Mouse (Mus musculus) heart, embryonic 10.5 days (tissue): ENCODE results near the gene Tap1. TPM values are rescaled to one million over a fixed set of nuclear protein-coding genes. Genes with fewer than 3 reads are reported as not detected.
A peak's percentile ranks its signal among the peaks of the same experiment; 100 is the strongest.

Experiments
- DNase-seq: peaks from one replicate; pipeline ENCODE4 v3.0.0-alpha.2; 2017; ENCODE audit warnings: low spot score
- H3K27ac ChIP-seq: fragments of 300-500 bp; sonication (generic); 2 replicates; pipeline ENCODE4 v1.5.1; 2016; ENCODE audit warnings: mild to moderate bottlenecking
- H3K27me3 ChIP-seq: fragments of 300-500 bp; sonication (generic); 2 replicates; pipeline ENCODE4 v1.6.1; 2016; ENCODE audit warnings: mild to moderate bottlenecking; ENCODE audit not compliant: poor library complexity, insufficient read depth, severe bottlenecking
- H3K36me3 ChIP-seq: fragments of 300-500 bp; sonication (generic); 2 replicates; pipeline ENCODE4 v1.6.1; 2016; ENCODE audit warnings: mild to moderate bottlenecking, moderate library complexity
- H3K4me1 ChIP-seq: fragments of 300-500 bp; sonication (generic); 2 replicates; pipeline ENCODE4 v1.6.1; 2016; ENCODE audit warnings: mild to moderate bottlenecking
- H3K4me3 ChIP-seq: fragments of 300-500 bp; sonication (generic); 2 replicates; pipeline ENCODE4 v1.5.1; 2016; ENCODE audit warnings: mild to moderate bottlenecking, moderate library complexity
- H3K9me3 ChIP-seq: fragments of 300-500 bp; sonication (generic); 2 replicates; pipeline ENCODE4 v1.6.1; 2016; ENCODE audit warnings: mild to moderate bottlenecking, moderate library complexity
- WGBS: fragments of 180-500 bp; shearing (Covaris S2); methylation state at CpG from one replicate; pipeline ENCODE4 v1.1.7; 2016; 5-methylcytosine and 5-hydroxymethylcytosine counted together
- polyA plus RNA-seq: library from polyadenylated mRNA; unstranded; fragments of >200 nt; fragmentation: Nextera tagmentation; extraction: Ambion mirVana; gene quantifications from 2 replicates; pipeline ENCODE4 v1.2.1, GENCODE M21; 2016

The Tap1 gene
- polyA plus RNA-seq, 1 experiment from 2014 or later = 0.84 TPM

GRCm38 (mm10) chr17:34186885-34187260 is 480 bp upstream of the Tap1 start:
- H3K27ac ChIP-seq = peak overlapping the region; percentile 56; the same call in 1 of the 2 replicates
- H3K36me3 ChIP-seq = no peaks in the 10 kb centered on the region
- 5% methylated on average over 14 of the region's 14 CpGs for WGBS
- H3K9me3 ChIP-seq = no peaks in the 10 kb centered on the region
- peak overlapping the region; percentile 68 for H3K4me3 ChIP-seq
- DNase-seq = no peak
- peaks cover 17% of the 10 kb centered on the region for H3K4me1 ChIP-seq
- peaks cover 97% of the 10 kb centered on the region for H3K27me3 ChIP-seq

GRCm38 (mm10) chr17:34188010-34188409 is 657 bp downstream of the Tap1 start:
- Histone ChIP-seq H3K27ac (peak overlapping the region; percentile 56; the same call in 1 of the 2 replicates), H3K4me3 (peak overlapping the region; percentile 68), H3K27me3 (peaks cover 98% of the 10 kb centered on the region), H3K4me1 (peaks cover 19% of the 10 kb centered on the region), H3K9me3 (no peaks in the 10 kb centered on the region), H3K36me3 (no peaks in the 10 kb centered on the region)
- WGBS = 7% methylated on average over 20 of the region's 20 CpGs
- peak; percentile 75 for DNase-seq

- peaks cover 20% of the 10 kb centered on the region for H3K4me1 ChIP-seq
- H3K27ac ChIP-seq = no peak overlapping the region
- H3K9me3 ChIP-seq = no peaks in the 10 kb centered on the region
- H3K4me3 ChIP-seq = no peak overlapping the region
- H3K27me3 ChIP-seq = peaks cover 98% of the 10 kb centered on the region
- WGBS = 62% methylated on average over 6 of the region's 6 CpGs
- DNase-seq = peak; percentile 48
- no peaks in the 10 kb centered on the region for H3K36me3 ChIP-seq
These were observed 1.6 kb downstream of the Tap1 start for GRCm38 (mm10) chr17:34188986-34189385.

- H3K4me1 ChIP-seq = peaks cover 15% of the 10 kb centered on the region
- DNase-seq = peak; percentile 56
- H3K36me3 ChIP-seq = no peaks in the 10 kb centered on the region
- 21% methylated on average over 16 of the region's 16 CpGs for WGBS
- H3K9me3 ChIP-seq = no peaks in the 10 kb centered on the region
- H3K27me3 ChIP-seq = peaks cover 98% of the 10 kb centered on the region
- H3K27ac ChIP-seq = no peak overlapping the region
- H3K4me3 ChIP-seq = no peak overlapping the region
These were observed 5.5 kb downstream of the Tap1 start for GRCm38 (mm10) chr17:34192852-34193251.

GRCm38 (mm10) chr17:34193468-34193867 is 6.1 kb downstream of the Tap1 start:
- Histone ChIP-seq H3K27ac (no peak overlapping the region), H3K4me3 (no peak overlapping the region), H3K4me1 (peaks cover 16% of the 10 kb centered on the region), H3K36me3 (no peaks in the 10 kb centered on the region), H3K9me3 (no peaks in the 10 kb centered on the region), H3K27me3 (peaks cover 98% of the 10 kb centered on the region)
- DNase-seq = peak; percentile 73
- 47% methylated on average over 8 of the region's 8 CpGs for WGBS

- peaks cover 99% of the 10 kb centered on the region for H3K27me3 ChIP-seq
- H3K4me3 ChIP-seq = no peak overlapping the region
- no peaks in the 10 kb centered on the region for H3K9me3 ChIP-seq
- WGBS = 77% methylated on average over 4 of the region's 4 CpGs
- H3K4me1 ChIP-seq = peaks cover 17% of the 10 kb centered on the region
- no peaks in the 10 kb centered on the region for H3K36me3 ChIP-seq
- H3K27ac ChIP-seq = no peak overlapping the region
- no peak for DNase-seq
These were observed 7.4 kb downstream of the Tap1 start for GRCm38 (mm10) chr17:34194723-34195122.

GRCm38 (mm10) chr17:34196491-34196890 is 9.1 kb downstream of the Tap1 start:
- 34% methylated on average over 12 of the region's 12 CpGs for WGBS
- Histone ChIP-seq H3K9me3 (no peaks in the 10 kb centered on the region), H3K27me3 (peaks cover 99% of the 10 kb centered on the region), H3K4me3 (no peak overlapping the region), H3K4me1 (peaks cover 17% of the 10 kb centered on the region), H3K27ac (no peak overlapping the region), H3K36me3 (no peaks in the 10 kb centered on the region)
- no peak for DNase-seq

GRCm38 (mm10) chr17:34196941-34197894 is 9.9 kb downstream of the Tap1 start, which contains the start of gene Psmb8:
TSS of gene Psmb8 (plus strand) at chr17:34197721.
- peak; percentile 87 for DNase-seq
- H3K36me3 ChIP-seq = no peaks in the 10 kb centered on the region
- peaks cover 17% of the 10 kb centered on the region for H3K4me1 ChIP-seq
- H3K9me3 ChIP-seq = no peaks in the 10 kb centered on the region
- WGBS = 5% methylated on average over 41 of the region's 41 CpGs
- 0 out of 2 replicates have a peak within 1 kb of the TSS, but pooled peaks have one; percentile 32 for H3K27ac ChIP-seq
- H3K4me3 ChIP-seq = peak within 1 kb of the TSS; percentile 50
- H3K27me3 ChIP-seq = peaks cover 96% of the 10 kb centered on the region

- no peaks in the 10 kb centered on the region for H3K9me3 ChIP-seq
- peak; percentile 71 for DNase-seq
- H3K36me3 ChIP-seq = no peaks in the 10 kb centered on the region
- peaks cover 93% of the 10 kb centered on the region for H3K27me3 ChIP-seq
- peaks cover 15% of the 10 kb centered on the region for H3K4me1 ChIP-seq
- peak overlapping the region; percentile 50 for H3K4me3 ChIP-seq
- WGBS = 3% methylated on average over 32 of the region's 32 CpGs
- H3K27ac ChIP-seq = 0 out of 2 replicates have a peak overlapping the region, but pooled peaks have one; percentile 32
These were observed 10.7 kb downstream of the Tap1 start for GRCm38 (mm10) chr17:34197904-34198520.

GRCm38 (mm10) chr17:34198521-34198912 is 11.2 kb downstream of the Tap1 start:
- DNase-seq = no peak
- WGBS = 7% methylated on average over 11 of the region's 11 CpGs
- Histone ChIP-seq H3K4me3 (peak overlapping the region; percentile 50), H3K9me3 (no peaks in the 10 kb centered on the region), H3K27me3 (peaks cover 93% of the 10 kb centered on the region), H3K36me3 (no peaks in the 10 kb centered on the region), H3K27ac (0 out of 2 replicates have a peak overlapping the region, but pooled peaks have one; percentile 32), H3K4me1 (peaks cover 14% of the 10 kb centered on the region)

GRCm38 (mm10) chr17:34199050-34199619 is 11.8 kb downstream of the Tap1 start:
- H3K4me3 ChIP-seq = no peak overlapping the region
- 68% methylated on average over 12 of the region's 12 CpGs for WGBS
- no peaks in the 10 kb centered on the region for H3K36me3 ChIP-seq
- H3K27me3 ChIP-seq = peaks cover 92% of the 10 kb centered on the region
- no peak overlapping the region for H3K27ac ChIP-seq
- H3K9me3 ChIP-seq = no peaks in the 10 kb centered on the region
- peaks cover 14% of the 10 kb centered on the region for H3K4me1 ChIP-seq
- peak; percentile 61 for DNase-seq

- Histone ChIP-seq H3K27me3 (peaks cover 92% of the 10 kb centered on the region), H3K4me3 (no peak overlapping the region), H3K4me1 (peaks cover 21% of the 10 kb centered on the region), H3K36me3 (no peaks in the 10 kb centered on the region), H3K27ac (no peak overlapping the region), H3K9me3 (no peaks in the 10 kb centered on the region)
- WGBS = 77% methylated on average over 10 of the region's 10 CpGs
- DNase-seq = peak; percentile 64
These were observed 12.7 kb downstream of the Tap1 start for GRCm38 (mm10) chr17:34200047-34200446.
